ENCODE assay signal across 8 mouse cellular contexts in the genomic region with DNA sequence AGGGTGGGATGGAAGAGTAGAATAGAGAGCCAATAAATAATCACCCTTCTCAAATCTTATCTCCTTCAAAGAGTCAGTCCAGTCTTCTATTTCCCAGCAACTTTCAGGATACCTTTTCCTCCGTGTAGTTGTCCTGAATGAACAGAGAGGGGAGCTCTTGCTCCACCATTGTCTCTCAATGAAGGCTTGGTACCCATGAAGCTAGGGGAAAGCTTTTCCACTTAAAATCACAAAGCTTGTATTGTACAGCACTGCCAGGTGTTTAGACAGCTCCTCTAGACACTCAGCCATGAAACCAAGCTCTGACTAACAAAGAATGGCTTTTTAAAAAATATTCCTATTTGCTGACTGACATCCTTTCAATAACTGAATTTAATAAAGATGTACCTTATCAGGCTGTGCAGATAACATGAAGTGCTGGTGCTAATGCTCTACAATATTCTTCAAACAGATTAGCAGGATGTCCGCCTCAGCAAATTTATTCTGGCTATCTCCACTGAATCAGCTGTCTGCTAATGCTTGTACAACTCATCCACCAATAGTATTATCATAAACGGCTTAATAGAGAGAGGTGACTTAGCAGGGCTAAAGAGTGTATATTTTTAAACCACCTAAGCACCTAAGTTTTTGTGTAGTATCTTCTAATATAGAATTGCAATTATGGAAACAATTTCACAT.
DNase-seq lines count a peak whose midpoint lies in the region; ATAC-seq lines count a peak whose summit lies in the region.

No protein-coding gene starts in this region.

- H3K4me2 ChIP-seq in kidney, embryonic 15.5 days = no peak overlapping the region
- no peak overlapping the region for H3K4me2 ChIP-seq in midbrain, embryonic 15.5 days

- no peaks in the 10 kb centered on the region for H3K27me3 ChIP-seq in kidney, embryonic 15.5 days
- H3K27me3 ChIP-seq in midbrain, embryonic 15.5 days (replicated peaks) = no peaks in the 10 kb centered on the region

- no peaks in the 10 kb centered on the region for H3K9me3 ChIP-seq in kidney, embryonic 15.5 days (replicated peaks)
- no peaks in the 10 kb centered on the region for H3K9me3 ChIP-seq in midbrain, embryonic 15.5 days

- H3K4me3 ChIP-seq in kidney, embryonic 15.5 days (replicated peaks) = no peak overlapping the region
- no peak overlapping the region for H3K4me3 ChIP-seq in midbrain, embryonic 15.5 days

- DNase-seq in kidney, adult 18-20 months = no peak
- peak; percentile 45 for DNase-seq in NIH3T3 (ENCODE audit: low read depth)
- peak; percentile 76 for DNase-seq in forelimb bud, embryonic 11.5 days (ENCODE audit: low read depth, low spot score)
- no peak for DNase-seq in gastrocnemius, postnatal 36 days
- DNase-seq in ovary, postnatal 36 days (ENCODE audit: low spot score) = no peak
- DNase-seq in spleen, adult 12 weeks (ENCODE audit: low spot score) = no peak

- WGBS in kidney, embryonic 15.5 days = 46% methylated on average over 3 of the region's 3 CpGs
- 10% methylated on average over 3 of the region's 3 CpGs for WGBS in midbrain, embryonic 15.5 days

- ATAC-seq in kidney, embryonic 15.5 days (replicated peaks; ENCODE audit: low FRiP score) = peak; percentile 94
- peak; percentile 94 for ATAC-seq in midbrain, embryonic 15.5 days (replicated peaks)

- no peaks in the 10 kb centered on the region for H3K4me1 ChIP-seq in kidney, embryonic 15.5 days
- peaks cover 7% of the 10 kb centered on the region; the same call in 1 of the 2 replicates for H3K4me1 ChIP-seq in midbrain, embryonic 15.5 days

- intact Hi-C loops in gastrocnemius, postnatal 36 days (cut with DNase I) = no loop called here

- no peak overlapping the region for H3K9ac ChIP-seq in kidney, embryonic 15.5 days
- no peak overlapping the region for H3K9ac ChIP-seq in midbrain, embryonic 15.5 days

- no peaks in the 10 kb centered on the region for H3K36me3 ChIP-seq in kidney, embryonic 15.5 days
- no peaks in the 10 kb centered on the region for H3K36me3 ChIP-seq in midbrain, embryonic 15.5 days (replicated peaks)

- H3K27ac ChIP-seq in kidney, embryonic 15.5 days = no peak overlapping the region
- H3K27ac ChIP-seq in midbrain, embryonic 15.5 days = peak overlapping the region; percentile 62

Comparison
In these comparisons a context has a peak if more than half of its experiments do, and no peak if none do; other contexts are left out.
1. DNase-seq: peak in NIH3T3 (single experiment) and forelimb bud, embryonic 11.5 days (single experiment); none in kidney, adult 18-20 months (single experiment), gastrocnemius, postnatal 36 days (0 of 2), ovary, postnatal 36 days (single experiment) and spleen, adult 12 weeks (single experiment).